Mouse (Mus musculus) heart, embryonic 10.5 days (tissue): ENCODE measurements around the gene Hmgb1. TPM values are rescaled to one million over a fixed set of nuclear protein-coding genes. Genes with fewer than 3 reads are reported as not detected.
A peak's percentile ranks its signal among the peaks of the same experiment; 100 is the strongest.

ENCODE experiments used
- DNase-seq: peaks from one replicate; pipeline ENCODE4 v3.0.0-alpha.2; 2017; ENCODE audit warnings: low spot score
- H3K27ac ChIP-seq: fragments of 300-500 bp; sonication (generic); 2 replicates; pipeline ENCODE4 v1.5.1; 2016; ENCODE audit warnings: mild to moderate bottlenecking
- H3K27me3 ChIP-seq: fragments of 300-500 bp; sonication (generic); 2 replicates; pipeline ENCODE4 v1.6.1; 2016; ENCODE audit warnings: mild to moderate bottlenecking; ENCODE audit not compliant: poor library complexity, insufficient read depth, severe bottlenecking
- H3K36me3 ChIP-seq: fragments of 300-500 bp; sonication (generic); 2 replicates; pipeline ENCODE4 v1.6.1; 2016; ENCODE audit warnings: mild to moderate bottlenecking, moderate library complexity
- H3K4me1 ChIP-seq: fragments of 300-500 bp; sonication (generic); 2 replicates; pipeline ENCODE4 v1.6.1; 2016; ENCODE audit warnings: mild to moderate bottlenecking
- H3K4me3 ChIP-seq: fragments of 300-500 bp; sonication (generic); 2 replicates; pipeline ENCODE4 v1.5.1; 2016; ENCODE audit warnings: mild to moderate bottlenecking, moderate library complexity
- H3K9me3 ChIP-seq: fragments of 300-500 bp; sonication (generic); 2 replicates; pipeline ENCODE4 v1.6.1; 2016; ENCODE audit warnings: mild to moderate bottlenecking, moderate library complexity
- WGBS: fragments of 180-500 bp; shearing (Covaris S2); methylation state at CpG from one replicate; pipeline ENCODE4 v1.1.7; 2016; 5-methylcytosine and 5-hydroxymethylcytosine counted together
- polyA plus RNA-seq: library from polyadenylated mRNA; unstranded; fragments of >200 nt; fragmentation: Nextera tagmentation; extraction: Ambion mirVana; gene quantifications from 2 replicates; pipeline ENCODE4 v1.2.1, GENCODE M21; 2016

The Hmgb1 gene
- polyA plus RNA-seq, 1 experiment from 2014 or later, result 1,068 TPM

- WGBS, result 70% methylated on average over 4 of the region's 4 CpGs
- Histone ChIP-seq H3K27me3 (no peaks in the 10 kb centered on the region), H3K4me1 (peaks cover 17% of the 10 kb centered on the region; the same call in 1 of the 2 replicates), H3K36me3 (no peaks in the 10 kb centered on the region), H3K27ac (no peak overlapping the region), H3K9me3 (no peaks in the 10 kb centered on the region), H3K4me3 (no peak overlapping the region)
- no peak for DNase-seq
These were observed 47.3 kb downstream of the Hmgb1 start for GRCm38 (mm10) chr5:149136933-149137365.

GRCm38 (mm10) chr5:149135455-149136354 is 48.6 kb downstream of the Hmgb1 start:
- Histone ChIP-seq H3K4me3 (no peak overlapping the region), H3K27me3 (no peaks in the 10 kb centered on the region), H3K36me3 (no peaks in the 10 kb centered on the region), H3K4me1 (peaks cover 17% of the 10 kb centered on the region; the same call in 1 of the 2 replicates), H3K9me3 (no peaks in the 10 kb centered on the region), H3K27ac (no peak overlapping the region)
- DNase-seq, result no peak
- 73% methylated on average over 10 of the region's 10 CpGs for WGBS

- DNase-seq, result no peak
- peak overlapping the region; percentile 30; the same call in 1 of the 2 replicates for H3K27ac ChIP-seq
- no peak overlapping the region for H3K4me3 ChIP-seq
- no peaks in the 10 kb centered on the region for H3K9me3 ChIP-seq
- H3K27me3 ChIP-seq, result no peaks in the 10 kb centered on the region
- no peaks in the 10 kb centered on the region for H3K36me3 ChIP-seq
- WGBS, result 57% methylated on average over 10 of the region's 10 CpGs
- H3K4me1 ChIP-seq, result peaks cover 17% of the 10 kb centered on the region; the same call in 1 of the 2 replicates
These were observed 49.4 kb downstream of the Hmgb1 start for GRCm38 (mm10) chr5:149134751-149135454.

GRCm38 (mm10) chr5:149128473-149128872 is 55.8 kb downstream of the Hmgb1 start:
- Histone ChIP-seq H3K4me3 (no peak overlapping the region), H3K36me3 (no peaks in the 10 kb centered on the region), H3K9me3 (no peaks in the 10 kb centered on the region), H3K27me3 (no peaks in the 10 kb centered on the region), H3K27ac (no peak overlapping the region), H3K4me1 (peaks cover 5% of the 10 kb centered on the region; the same call in 1 of the 2 replicates)
- no peak for DNase-seq
- 74% methylated on average over 15 of the region's 15 CpGs for WGBS

GRCm38 (mm10) chr5:149123795-149124194 is 60.5 kb downstream of the Hmgb1 start:
- no peaks in the 10 kb centered on the region for H3K4me1 ChIP-seq

GRCm38 (mm10) chr5:149119341-149119881 is 64.9 kb downstream of the Hmgb1 start:
- Histone ChIP-seq H3K9me3 (no peaks in the 10 kb centered on the region), H3K27ac (no peak overlapping the region), H3K4me3 (no peak overlapping the region), H3K36me3 (no peaks in the 10 kb centered on the region), H3K27me3 (no peaks in the 10 kb centered on the region), H3K4me1 (no peaks in the 10 kb centered on the region; the same call in 1 of the 2 replicates)
- DNase-seq, result no peak
- WGBS, result 91% methylated on average over 16 of the region's 16 CpGs

More at GRCm38 (mm10) chr5:149123795-149124194, 60.5 kb downstream of the Hmgb1 start:
- no peak for DNase-seq
- Histone ChIP-seq H3K9me3 (no peaks in the 10 kb centered on the region), H3K4me3 (no peak overlapping the region), H3K36me3 (no peaks in the 10 kb centered on the region), H3K27ac (no peak overlapping the region), H3K27me3 (no peaks in the 10 kb centered on the region)
- WGBS, result 83% methylated on average over 6 of the region's 6 CpGs

GRCm38 (mm10) chr5:149117815-149118547 is 66.3 kb downstream of the Hmgb1 start:
- Histone ChIP-seq H3K4me1 (no peaks in the 10 kb centered on the region; the same call in 1 of the 2 replicates), H3K27ac (peak overlapping the region; percentile 45)

GRCm38 (mm10) chr5:149114587-149114986 is 69.7 kb downstream of the Hmgb1 start:
- H3K9me3 ChIP-seq, result no peaks in the 10 kb centered on the region
- no peak overlapping the region for H3K27ac ChIP-seq
- WGBS, result 69% methylated on average over 9 of the region's 9 CpGs
- H3K4me1 ChIP-seq, result no peaks in the 10 kb centered on the region; the same call in 1 of the 2 replicates
- DNase-seq, result no peak
- no peaks in the 10 kb centered on the region for H3K27me3 ChIP-seq
- no peak overlapping the region for H3K4me3 ChIP-seq
- H3K36me3 ChIP-seq, result no peaks in the 10 kb centered on the region

More at GRCm38 (mm10) chr5:149117815-149118547, 66.3 kb downstream of the Hmgb1 start:
- no peaks in the 10 kb centered on the region for H3K36me3 ChIP-seq
- no peaks in the 10 kb centered on the region for H3K27me3 ChIP-seq
- DNase-seq, result no peak
- H3K4me3 ChIP-seq, result no peak overlapping the region
- WGBS, result 36% methylated on average over 7 of the region's 7 CpGs
- no peaks in the 10 kb centered on the region for H3K9me3 ChIP-seq

GRCm38 (mm10) chr5:149114034-149114433 is 70.3 kb downstream of the Hmgb1 start:
- no peak overlapping the region for H3K27ac ChIP-seq
- H3K27me3 ChIP-seq, result no peaks in the 10 kb centered on the region
- no peak for DNase-seq
- no peak overlapping the region for H3K4me3 ChIP-seq
- no peaks in the 10 kb centered on the region for H3K36me3 ChIP-seq
- H3K9me3 ChIP-seq, result no peaks in the 10 kb centered on the region
- no peaks in the 10 kb centered on the region; the same call in 1 of the 2 replicates for H3K4me1 ChIP-seq
- WGBS, result 83% methylated on average over 7 of the region's 7 CpGs

GRCm38 (mm10) chr5:149113439-149113838 is 70.8 kb downstream of the Hmgb1 start:
- Histone ChIP-seq H3K9me3 (no peaks in the 10 kb centered on the region), H3K36me3 (no peaks in the 10 kb centered on the region), H3K27ac (no peak overlapping the region), H3K27me3 (no peaks in the 10 kb centered on the region), H3K4me3 (no peak overlapping the region), H3K4me1 (no peaks in the 10 kb centered on the region; the same call in 1 of the 2 replicates)
- 67% methylated on average over 7 of the region's 7 CpGs for WGBS
- DNase-seq, result no peak

- no peak for DNase-seq
- Histone ChIP-seq H3K4me1 (no peaks in the 10 kb centered on the region; the same call in 1 of the 2 replicates), H3K36me3 (no peaks in the 10 kb centered on the region), H3K27me3 (no peaks in the 10 kb centered on the region), H3K27ac (no peak overlapping the region), H3K4me3 (no peak overlapping the region), H3K9me3 (no peaks in the 10 kb centered on the region)
- 80% methylated on average over 5 of the region's 5 CpGs for WGBS
These were observed 71.7 kb downstream of the Hmgb1 start for GRCm38 (mm10) chr5:149112559-149112958.

- 79% methylated on average over 3 of the region's 3 CpGs for WGBS
- H3K36me3 ChIP-seq, result no peaks in the 10 kb centered on the region
- no peaks in the 10 kb centered on the region for H3K27me3 ChIP-seq
- DNase-seq, result no peak
- no peaks in the 10 kb centered on the region for H3K9me3 ChIP-seq
- no peaks in the 10 kb centered on the region; the same call in 1 of the 2 replicates for H3K4me1 ChIP-seq
- no peak overlapping the region for H3K27ac ChIP-seq
- H3K4me3 ChIP-seq, result no peak overlapping the region
These were observed 75.1 kb downstream of the Hmgb1 start for GRCm38 (mm10) chr5:149109220-149109619.
